Mouse (Mus musculus): ENCODE measurements around the gene Eps15l1. TPM values are rescaled to one million over a fixed set of nuclear protein-coding genes. Genes with fewer than 3 reads are reported as not detected.
A peak's percentile ranks its signal among the peaks of the same experiment; 100 is the strongest.

Eps15l1 gene
- polyA plus RNA-seq, 1 experiment from 2014 or later, result 30.5 TPM

DNA sequence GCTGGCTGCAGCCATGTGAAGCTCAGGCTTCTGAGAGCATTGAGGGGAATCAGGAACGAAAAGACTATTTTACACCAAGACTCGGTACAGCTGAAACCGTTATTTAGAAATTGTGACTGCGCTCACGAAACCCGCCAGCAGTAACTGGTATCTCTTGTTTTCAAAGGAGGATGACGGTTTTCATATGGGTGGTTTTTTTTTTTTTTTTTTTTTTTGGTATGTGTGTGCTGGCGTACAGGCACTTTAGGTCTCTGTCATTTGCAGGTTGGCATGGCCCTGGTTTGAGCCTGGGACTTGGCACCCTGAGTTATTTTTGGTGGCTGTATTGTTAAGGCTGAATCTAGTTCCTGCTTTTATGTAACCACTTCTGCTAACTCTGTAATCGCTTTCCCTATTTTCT, 71.4 kb downstream of the Eps15l1 start:
- Histone ChIP-seq H3K9ac (no peak overlapping the region), H3K27ac (no peak overlapping the region), H3K4me2 (no peak overlapping the region), H3K27me3 (no peaks in the 10 kb centered on the region), H3K4me1 (replicated peaks) (peaks cover 23% of the 10 kb centered on the region), H3K9me3 (replicated peaks) (no peaks in the 10 kb centered on the region), H3K36me3 (peaks cover 6% of the 10 kb centered on the region; the same call in 1 of the 2 replicates), H3K4me3 (no peak overlapping the region)
- WGBS, result 78% methylated on average over 9 of the region's 9 CpGs
- no peak for ATAC-seq (replicated peaks; ENCODE audit: insufficient number of reproducible peaks, insufficient read depth, low FRiP score, low read depth)

DNA sequence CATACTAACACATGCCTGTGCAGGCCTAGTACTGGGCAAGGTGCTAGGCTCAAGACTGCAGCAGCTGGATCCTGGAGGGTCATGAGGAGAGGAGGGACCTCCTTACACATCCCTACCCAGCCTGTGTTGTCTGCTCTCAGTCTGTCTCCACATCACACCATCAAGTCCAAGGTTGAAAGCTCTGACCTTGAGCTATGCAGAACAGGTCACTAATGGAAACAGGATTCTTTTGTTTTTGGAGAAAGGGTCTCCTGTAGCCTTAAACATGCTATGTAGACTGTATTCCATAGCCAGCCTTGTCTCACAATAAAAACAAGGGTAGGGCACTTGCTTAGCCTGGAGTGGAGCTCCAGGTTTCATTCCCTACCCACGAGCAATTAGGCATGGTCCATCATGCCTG, 72.3 kb downstream of the Eps15l1 start:
- Histone ChIP-seq H3K27ac (no peak overlapping the region), H3K4me1 (replicated peaks) (peaks cover 17% of the 10 kb centered on the region), H3K4me2 (no peak overlapping the region), H3K9me3 (replicated peaks) (no peaks in the 10 kb centered on the region), H3K4me3 (no peak overlapping the region), H3K36me3 (peaks cover 10% of the 10 kb centered on the region; the same call in 1 of the 2 replicates), H3K27me3 (no peaks in the 10 kb centered on the region), H3K9ac (no peak overlapping the region)
- 84% methylated on average over 1 of the region's 1 CpGs for WGBS
- ATAC-seq (replicated peaks; ENCODE audit: insufficient number of reproducible peaks, insufficient read depth, low FRiP score, low read depth), result no peak

DNA sequence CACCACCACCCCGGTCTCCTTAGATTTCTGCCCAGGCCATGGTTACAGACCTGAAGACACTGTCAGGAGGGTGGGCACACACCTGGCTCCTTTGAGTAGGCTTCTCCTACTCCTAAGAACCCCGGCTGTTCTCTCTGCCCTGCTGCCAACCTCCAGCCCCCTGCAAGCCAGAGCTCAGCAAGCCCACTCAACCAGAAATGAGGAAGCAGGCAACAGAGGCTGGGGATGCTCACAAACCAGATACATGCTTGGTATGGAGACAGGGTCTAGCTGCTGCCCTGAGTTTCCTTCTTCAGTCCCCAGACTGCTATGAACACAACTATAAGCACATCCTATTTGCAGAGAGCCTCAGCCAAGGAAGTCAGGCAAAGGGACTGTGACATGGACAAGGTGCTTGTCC, 73.1 kb downstream of the Eps15l1 start:
- Histone ChIP-seq H3K36me3 (peaks cover 15% of the 10 kb centered on the region; the same call in 1 of the 2 replicates), H3K27me3 (no peaks in the 10 kb centered on the region), H3K9me3 (replicated peaks) (no peaks in the 10 kb centered on the region), H3K9ac (no peak overlapping the region), H3K27ac (no peak overlapping the region), H3K4me2 (no peak overlapping the region), H3K4me3 (no peak overlapping the region), H3K4me1 (replicated peaks) (peaks cover 9% of the 10 kb centered on the region)
- ATAC-seq (replicated peaks; ENCODE audit: insufficient number of reproducible peaks, insufficient read depth, low FRiP score, low read depth), result no peak
- WGBS, result 93% methylated on average over 2 of the region's 2 CpGs

GRCm38 (mm10) chr8:72347553-72347952, 73.7 kb downstream of the Eps15l1 start:
- Histone ChIP-seq H3K9me3 (replicated peaks) (no peaks in the 10 kb centered on the region), H3K4me2 (no peak overlapping the region), H3K27me3 (no peaks in the 10 kb centered on the region), H3K9ac (no peak overlapping the region), H3K4me3 (no peak overlapping the region), H3K4me1 (replicated peaks) (peaks cover 3% of the 10 kb centered on the region; the same call in 1 of the 2 replicates), H3K36me3 (peaks cover 16% of the 10 kb centered on the region; the same call in 1 of the 2 replicates), H3K27ac (no peak overlapping the region)
- no peak for ATAC-seq (replicated peaks; ENCODE audit: insufficient number of reproducible peaks, insufficient read depth, low FRiP score, low read depth)
- WGBS, result 58% methylated on average over 1 of the region's 1 CpGs

- Histone ChIP-seq H3K27me3 (no peaks in the 10 kb centered on the region), H3K9ac (no peak overlapping the region), H3K27ac (no peak overlapping the region), H3K9me3 (replicated peaks) (no peaks in the 10 kb centered on the region), H3K4me2 (no peak overlapping the region), H3K36me3 (peaks cover 29% of the 10 kb centered on the region; the same call in 1 of the 2 replicates), H3K4me3 (no peak overlapping the region), H3K4me1 (replicated peaks) (no peaks in the 10 kb centered on the region)
- no peak for ATAC-seq (replicated peaks; ENCODE audit: insufficient number of reproducible peaks, insufficient read depth, low FRiP score, low read depth)
- WGBS, result 73% methylated on average over 4 of the region's 4 CpGs
Observed at GRCm38 (mm10) chr8:72343725-72344124, 77.5 kb downstream of the Eps15l1 start.

GRCm38 (mm10) chr8:72342556-72343300, 78.5 kb downstream of the Eps15l1 start:
- no peak overlapping the region for H3K4me2 ChIP-seq
- 92% methylated on average over 5 of the region's 5 CpGs for WGBS
- no peak overlapping the region for H3K27ac ChIP-seq
- H3K4me1 ChIP-seq (replicated peaks), result no peaks in the 10 kb centered on the region
- H3K9ac ChIP-seq, result no peak overlapping the region
- H3K4me3 ChIP-seq, result no peak overlapping the region
- H3K9me3 ChIP-seq (replicated peaks), result no peaks in the 10 kb centered on the region
- H3K36me3 ChIP-seq, result peaks cover 36% of the 10 kb centered on the region; the same call in 1 of the 2 replicates
- H3K27me3 ChIP-seq, result no peaks in the 10 kb centered on the region
- no peak for ATAC-seq (replicated peaks; ENCODE audit: insufficient number of reproducible peaks, insufficient read depth, low FRiP score, low read depth)

GRCm38 (mm10) chr8:72337034-72337433, 84.2 kb downstream of the Eps15l1 start:
- Histone ChIP-seq H3K9ac (no peak overlapping the region), H3K4me2 (no peak overlapping the region), H3K27ac (no peak overlapping the region), H3K27me3 (no peaks in the 10 kb centered on the region), H3K4me1 (replicated peaks) (no peaks in the 10 kb centered on the region), H3K4me3 (no peak overlapping the region), H3K36me3 (peaks cover 29% of the 10 kb centered on the region), H3K9me3 (replicated peaks) (no peaks in the 10 kb centered on the region)
- ATAC-seq (replicated peaks; ENCODE audit: insufficient number of reproducible peaks, insufficient read depth, low FRiP score, low read depth), result no peak

DNA sequence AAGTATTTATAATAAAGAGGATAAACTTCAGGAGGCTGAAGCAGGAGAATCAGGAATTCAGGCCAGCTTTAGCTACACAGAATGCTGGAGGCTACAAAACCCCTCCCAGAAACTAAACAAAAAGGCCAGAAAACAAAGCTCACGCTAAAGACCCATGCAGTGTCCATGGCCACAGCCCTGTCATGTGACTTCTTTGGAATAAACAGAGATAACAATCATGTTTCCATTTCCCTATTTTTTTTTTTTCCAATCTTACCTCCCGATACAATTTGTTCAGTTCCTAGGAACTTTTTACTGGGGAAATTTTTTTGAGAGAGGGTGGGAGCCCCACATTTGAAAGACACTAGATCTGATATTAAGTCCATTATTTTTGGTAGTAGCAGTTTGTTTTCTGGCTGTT, 85.0 kb downstream of the Eps15l1 start:
- no peak overlapping the region for H3K4me2 ChIP-seq
- H3K4me3 ChIP-seq, result no peak overlapping the region
- H3K9me3 ChIP-seq (replicated peaks), result no peaks in the 10 kb centered on the region
- peaks cover 7% of the 10 kb centered on the region; the same call in 1 of the 2 replicates for H3K4me1 ChIP-seq (replicated peaks)
- no peak for ATAC-seq (replicated peaks; ENCODE audit: insufficient number of reproducible peaks, insufficient read depth, low FRiP score, low read depth)
- H3K27me3 ChIP-seq, result no peaks in the 10 kb centered on the region
- 74% methylated on average over 2 of the region's 2 CpGs for WGBS
- peaks cover 29% of the 10 kb centered on the region for H3K36me3 ChIP-seq
- H3K27ac ChIP-seq, result no peak overlapping the region
- H3K9ac ChIP-seq, result no peak overlapping the region

GRCm38 (mm10) chr8:72334144-72334641, 87.1 kb downstream of the Eps15l1 start:
- no peak for ATAC-seq (replicated peaks; ENCODE audit: insufficient number of reproducible peaks, insufficient read depth, low FRiP score, low read depth)
- H3K4me1 ChIP-seq (replicated peaks), result peaks cover 7% of the 10 kb centered on the region; the same call in 1 of the 2 replicates
- peaks cover 17% of the 10 kb centered on the region for H3K36me3 ChIP-seq
- H3K4me3 ChIP-seq, result no peak overlapping the region
- H3K4me2 ChIP-seq, result no peak overlapping the region
- WGBS, result 74% methylated on average over 4 of the region's 4 CpGs
- no peak overlapping the region for H3K27ac ChIP-seq
- no peaks in the 10 kb centered on the region for H3K9me3 ChIP-seq (replicated peaks)
- H3K9ac ChIP-seq, result no peak overlapping the region
- H3K27me3 ChIP-seq, result no peaks in the 10 kb centered on the region

DNA sequence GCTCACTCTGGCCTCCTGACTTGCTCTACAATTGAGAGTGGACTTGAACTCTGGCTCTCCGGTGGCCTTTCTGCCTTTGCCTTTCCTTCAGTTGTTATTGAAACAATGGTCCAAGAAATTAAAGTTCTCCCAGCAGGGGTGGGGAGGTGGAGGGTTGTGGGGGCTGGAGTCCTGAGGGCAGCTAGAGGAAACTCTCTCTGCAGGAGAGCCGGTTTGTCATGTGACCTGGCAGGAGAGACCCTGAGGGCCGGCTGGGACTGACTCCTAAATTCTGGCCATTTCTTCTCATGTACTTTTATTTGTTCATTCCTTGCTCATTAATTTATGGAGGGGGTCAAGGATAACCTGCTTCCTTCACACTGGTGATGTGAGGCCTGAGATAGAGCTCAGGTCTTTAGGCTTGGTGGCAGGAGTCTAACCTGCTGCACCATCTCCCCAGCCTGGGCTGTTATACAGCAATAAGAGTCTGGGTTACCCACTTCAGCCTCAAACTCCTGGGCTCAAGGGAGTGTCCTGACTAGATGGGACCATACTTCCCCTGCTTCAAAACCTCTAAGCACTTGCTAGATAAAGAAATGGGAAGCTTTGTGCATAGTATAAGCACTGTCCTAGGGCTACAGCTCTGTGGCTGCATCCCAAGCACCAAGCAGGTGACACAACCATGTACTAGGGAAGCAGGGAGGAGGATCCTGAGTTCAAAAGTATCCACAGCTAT, 87.7 kb downstream of the Eps15l1 start:
- ATAC-seq (replicated peaks; ENCODE audit: insufficient number of reproducible peaks, insufficient read depth, low FRiP score, low read depth), result no peak
- Histone ChIP-seq H3K27me3 (no peaks in the 10 kb centered on the region), H3K27ac (no peak overlapping the region), H3K4me2 (no peak overlapping the region), H3K9me3 (replicated peaks) (no peaks in the 10 kb centered on the region), H3K4me3 (no peak overlapping the region), H3K4me1 (replicated peaks) (peaks cover 7% of the 10 kb centered on the region; the same call in 1 of the 2 replicates), H3K9ac (no peak overlapping the region), H3K36me3 (peaks cover 17% of the 10 kb centered on the region)
- WGBS, result 53% methylated on average over 3 of the region's 3 CpGs

DNA sequence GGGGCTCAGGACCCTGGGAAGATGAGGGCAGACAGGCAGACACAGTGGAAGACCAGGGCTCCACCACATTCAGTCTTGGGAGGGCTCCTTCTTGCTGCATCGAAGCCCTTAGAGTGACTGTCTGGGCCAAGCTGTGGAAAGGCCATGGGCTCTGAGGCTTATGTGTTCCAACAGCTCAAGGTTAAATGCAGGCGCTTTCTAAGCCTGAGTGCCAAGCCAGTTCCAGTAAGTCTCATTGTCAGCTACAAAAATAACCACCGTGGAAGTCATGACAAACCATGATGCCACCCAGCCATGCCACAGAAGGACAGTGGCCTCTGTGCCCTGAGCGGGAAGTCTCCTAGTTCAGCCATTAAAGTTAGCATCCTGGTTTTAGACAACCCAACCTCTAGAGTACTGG, 89.6 kb downstream of the Eps15l1 start:
- 72% methylated on average over 4 of the region's 4 CpGs for WGBS
- H3K9ac ChIP-seq, result no peak overlapping the region
- no peaks in the 10 kb centered on the region for H3K27me3 ChIP-seq
- peak overlapping the region; percentile 53 for H3K27ac ChIP-seq
- no peak overlapping the region for H3K4me3 ChIP-seq
- no peak overlapping the region for H3K4me2 ChIP-seq
- no peaks in the 10 kb centered on the region for H3K9me3 ChIP-seq (replicated peaks)
- peaks cover 9% of the 10 kb centered on the region for H3K36me3 ChIP-seq
- ATAC-seq (replicated peaks; ENCODE audit: insufficient number of reproducible peaks, insufficient read depth, low FRiP score, low read depth), result no peak
- peaks cover 7% of the 10 kb centered on the region; the same call in 1 of the 2 replicates for H3K4me1 ChIP-seq (replicated peaks)

Data from heart, embryonic 15.5 days (tissue).